Mouse (Mus musculus): ENCODE measurements around the gene Kcnt1. TPM values are rescaled to one million over a fixed set of nuclear protein-coding genes. Genes with fewer than 3 reads are reported as not detected.
"Not testable (repeated sequence)": the region's sequence is repeated elsewhere in the genome, so short reads cannot be mapped to it uniquely, and the experiment has no call there.

Kcnt1 gene
- 1.4 and 2.8 TPM in 2 replicates for polyA plus RNA-seq (2012; rRNA removed)

- 2% methylated on average over 52 of the region's 53 CpGs for WGBS
- DNase-seq (ENCODE audit: low read depth, low spot score): no peak
These were observed at the start of gene Kcnt1 for GRCm38 (mm10) chr2:25863337-25864131. Gene Kcnt1, plus strand, starts transcription at chr2:25863734.

- not testable (repeated sequence) for DNase-seq (ENCODE audit: low read depth, low spot score)
- 79% methylated on average over 1 of the region's 1 CpGs for WGBS
These were observed 47.8 kb upstream of the Kcnt1 start, which contains the start of gene Glt6d1 for GRCm38 (mm10) chr2:25815748-25816147. Gene Glt6d1, minus strand, starts transcription at chr2:25815848.

GRCm38 (mm10) chr2:25822806-25823205 is 40.7 kb upstream of the Kcnt1 start, which contains the start of gene Lcn9:
Gene Lcn9, plus strand, starts transcription at chr2:25823153.
- WGBS: 81% methylated on average over 1 of the region's 1 CpGs

GRCm38 (mm10) chr2:25824751-25825150 is 38.8 kb upstream of the Kcnt1 start:
- WGBS: 85% methylated on average over 3 of the region's 3 CpGs
- no peak for DNase-seq (ENCODE audit: low read depth, low spot score)

More at GRCm38 (mm10) chr2:25822806-25823205, 40.7 kb upstream of the Kcnt1 start, which contains the start of gene Lcn9:
- DNase-seq (ENCODE audit: low read depth, low spot score): no peak

- WGBS: 69% methylated on average over 8 of the region's 8 CpGs
- no peak for DNase-seq (ENCODE audit: low read depth, low spot score)
These were observed 35.1 kb upstream of the Kcnt1 start for GRCm38 (mm10) chr2:25828344-25828947.

- 63% methylated on average over 3 of the region's 3 CpGs for WGBS
- DNase-seq (ENCODE audit: low read depth, low spot score): no peak
These were observed 32.7 kb upstream of the Kcnt1 start for GRCm38 (mm10) chr2:25830786-25831185.

- DNase-seq (ENCODE audit: low read depth, low spot score): peak; percentile 66
- 18% methylated on average over 5 of the region's 5 CpGs for WGBS
These were observed 27.2 kb upstream of the Kcnt1 start for GRCm38 (mm10) chr2:25836291-25836690.

- DNase-seq (ENCODE audit: low read depth, low spot score): no peak
- 53% methylated on average over 4 of the region's 4 CpGs for WGBS
These were observed 21.4 kb upstream of the Kcnt1 start for GRCm38 (mm10) chr2:25842161-25842560.

GRCm38 (mm10) chr2:25842758-25843157 is 20.8 kb upstream of the Kcnt1 start:
- WGBS: 68% methylated on average over 1 of the region's 1 CpGs
- DNase-seq (ENCODE audit: low read depth, low spot score): no peak

- no peak for DNase-seq (ENCODE audit: low read depth, low spot score)
- WGBS: 81% methylated on average over 3 of the region's 3 CpGs
These were observed 19.4 kb upstream of the Kcnt1 start for GRCm38 (mm10) chr2:25844097-25844496.

GRCm38 (mm10) chr2:25846516-25846915 is 17.0 kb upstream of the Kcnt1 start:
- no peak for DNase-seq (ENCODE audit: low read depth, low spot score)
- WGBS: 42% methylated on average over 8 of the region's 8 CpGs

- 67% methylated on average over 16 of the region's 16 CpGs for WGBS
- no peak for DNase-seq (ENCODE audit: low read depth, low spot score)
These were observed 16.3 kb upstream of the Kcnt1 start, which contains the start of gene Sohlh1 for GRCm38 (mm10) chr2:25847226-25847625. Gene Sohlh1, minus strand, starts transcription at chr2:25847248.

- 20% methylated on average over 4 of the region's 4 CpGs for WGBS
- no peak for DNase-seq (ENCODE audit: low read depth, low spot score)
These were observed 13.2 kb upstream of the Kcnt1 start for GRCm38 (mm10) chr2:25850330-25850729.

- no peak for DNase-seq (ENCODE audit: low read depth, low spot score)
- 35% methylated on average over 3 of the region's 3 CpGs for WGBS
These were observed 10.9 kb upstream of the Kcnt1 start for GRCm38 (mm10) chr2:25852626-25853025.

- 72% methylated on average over 5 of the region's 5 CpGs for WGBS
- DNase-seq (ENCODE audit: low read depth, low spot score): no peak
These were observed 9.5 kb upstream of the Kcnt1 start for GRCm38 (mm10) chr2:25853998-25854397.

GRCm38 (mm10) chr2:25859891-25860290 is 3.6 kb upstream of the Kcnt1 start:
- 73% methylated on average over 3 of the region's 3 CpGs for WGBS

GRCm38 (mm10) chr2:25862038-25862437 is 1.5 kb upstream of the Kcnt1 start:
- WGBS: 25% methylated on average over 2 of the region's 2 CpGs
- DNase-seq (ENCODE audit: low read depth, low spot score): no peak

More at GRCm38 (mm10) chr2:25859891-25860290, 3.6 kb upstream of the Kcnt1 start:
- DNase-seq (ENCODE audit: low read depth, low spot score): no peak

- DNase-seq (ENCODE audit: low read depth, low spot score): no peak
- WGBS: 58% methylated on average over 5 of the region's 5 CpGs
These were observed 751 bp upstream of the Kcnt1 start for GRCm38 (mm10) chr2:25862696-25863270.

- DNase-seq (ENCODE audit: low read depth, low spot score): no peak
- WGBS: 5% methylated on average over 18 of the region's 18 CpGs
These were observed 696 bp downstream of the Kcnt1 start for GRCm38 (mm10) chr2:25864230-25864629.

- DNase-seq (ENCODE audit: low read depth, low spot score): no peak
- WGBS: 21% methylated on average over 4 of the region's 4 CpGs
These were observed 1.9 kb downstream of the Kcnt1 start for GRCm38 (mm10) chr2:25865412-25865811.
